Mouse (Mus musculus) ES-Bruce4 (cell line): ENCODE data around the gene Psmb11.

Experiments used
- CTCF ChIP-seq: IDR thresholded peaks from one replicate; pipeline ENCODE4 v1.8.1; 2011; ENCODE audit warnings: low read depth, low read length
- EP300 ChIP-seq: IDR thresholded peaks from 2 replicates; pipeline ENCODE4 v1.6.1; 2011; ENCODE audit warnings: low read depth, low read length; ENCODE audit not compliant: insufficient read depth
- POLR2A ChIP-seq: IDR thresholded peaks from one replicate; pipeline ENCODE4 v1.8.1; 2011; ENCODE audit warnings: low read length; ENCODE audit not compliant: insufficient read depth

- no peak for TF ChIP-seq CTCF
- TF ChIP-seq POLR2A, result no peak
- no peak for TF ChIP-seq EP300
Measured at GRCm38 (mm10) chr14:54594631-54595414, 26.4 kb upstream of the Psmb11 start.
